Mouse (Mus musculus): ENCODE results near the gene Cand2. TPM values are rescaled to one million over a fixed set of nuclear protein-coding genes. Genes with fewer than 3 reads are reported as not detected.
A peak's percentile ranks its signal among the peaks of the same experiment; 100 is the strongest.
"Not testable (repeated sequence)": the region's sequence is repeated elsewhere in the genome, so short reads cannot be mapped to it uniquely, and the experiment has no call there.

Cand2 gene
- polyA plus RNA-seq, 1 experiment from 2014 or later = 17.2 TPM

DNA sequence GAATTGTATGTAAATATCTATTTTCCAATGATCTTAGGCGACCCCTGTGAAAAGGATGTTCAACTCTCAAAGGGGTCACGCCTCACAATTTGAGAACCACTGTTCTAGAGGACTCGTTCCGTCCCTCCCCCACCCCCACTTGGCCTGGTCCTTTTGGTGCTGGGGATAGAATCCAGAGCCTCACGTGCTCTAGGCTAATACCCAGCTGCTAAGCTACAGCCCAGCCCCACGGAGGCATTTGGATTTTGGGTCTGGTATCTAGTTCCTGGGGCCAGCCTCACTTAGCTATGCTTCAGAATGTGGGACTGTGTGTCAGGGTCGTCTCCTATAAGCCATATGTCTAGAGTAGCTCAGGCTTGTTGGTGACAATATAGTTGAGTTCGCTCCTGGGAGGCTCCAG lies 37.3 kb downstream of the Cand2 start:
- Histone ChIP-seq H3K36me3 (peaks cover 4% of the 10 kb centered on the region; the same call in 1 of the 2 replicates), H3K27ac (no peak overlapping the region), H3K4me2 (replicated peaks) (no peak overlapping the region), H3K4me3 (replicated peaks) (no peak overlapping the region), H3K9me3 (no peaks in the 10 kb centered on the region), H3K27me3 (replicated peaks) (no peaks in the 10 kb centered on the region), H3K4me1 (replicated peaks) (peaks cover 8% of the 10 kb centered on the region), H3K9ac (no peak overlapping the region)
- ATAC-seq = no peak
- WGBS = 65% methylated on average over 8 of the region's 8 CpGs

DNA sequence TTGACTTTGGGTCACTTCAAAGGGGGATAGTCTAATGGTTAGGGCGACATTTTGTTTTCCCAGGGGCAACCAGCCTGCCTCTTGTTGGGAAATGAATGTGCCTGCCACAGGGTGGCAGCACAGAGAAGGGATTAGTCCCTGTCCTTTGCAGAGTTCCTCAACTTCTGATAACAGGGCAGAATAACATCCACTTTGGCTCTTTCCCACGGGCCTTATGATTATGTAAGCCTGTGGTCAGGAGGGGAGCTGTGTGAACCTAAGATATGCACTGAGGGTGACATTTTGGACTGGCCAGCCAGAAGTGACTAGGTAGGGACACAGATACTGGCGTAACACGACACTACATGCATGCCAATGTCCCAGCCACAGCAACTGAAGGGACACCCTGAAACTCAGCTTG lies 39.8 kb downstream of the Cand2 start:
- no peaks in the 10 kb centered on the region for H3K36me3 ChIP-seq
- H3K4me1 ChIP-seq (replicated peaks) = no peaks in the 10 kb centered on the region; the same call in 1 of the 2 replicates
- peak; percentile 63 for ATAC-seq
- no peak overlapping the region for H3K4me2 ChIP-seq (replicated peaks)
- WGBS = 38% methylated on average over 4 of the region's 4 CpGs
- H3K9ac ChIP-seq = no peak overlapping the region
- no peak overlapping the region for H3K27ac ChIP-seq
- no peak overlapping the region for H3K4me3 ChIP-seq (replicated peaks)
- H3K9me3 ChIP-seq = no peaks in the 10 kb centered on the region
- H3K27me3 ChIP-seq (replicated peaks) = no peaks in the 10 kb centered on the region

DNA sequence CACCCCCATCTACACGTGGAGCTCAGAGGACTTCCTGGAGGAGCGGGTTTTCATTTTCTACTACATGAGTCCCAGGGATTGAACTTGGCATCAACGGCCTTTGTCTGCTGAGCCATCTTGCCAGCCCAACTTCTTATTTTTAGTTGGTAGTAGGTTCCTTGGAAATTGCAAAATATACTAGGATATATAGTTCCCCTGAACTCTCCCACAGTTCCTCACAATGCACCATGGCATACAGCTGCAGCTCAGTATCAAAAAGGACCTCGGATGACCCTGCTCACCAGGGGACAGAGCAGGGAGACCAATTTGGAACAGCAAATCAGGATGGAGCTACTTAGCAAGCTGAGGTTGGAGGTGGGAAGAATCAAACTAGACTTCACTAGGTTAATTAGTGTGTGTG lies 40.7 kb downstream of the Cand2 start:
- Histone ChIP-seq H3K4me1 (replicated peaks) (no peaks in the 10 kb centered on the region; the same call in 1 of the 2 replicates), H3K27ac (no peak overlapping the region), H3K27me3 (replicated peaks) (no peaks in the 10 kb centered on the region), H3K4me3 (replicated peaks) (no peak overlapping the region), H3K36me3 (no peaks in the 10 kb centered on the region), H3K9me3 (no peaks in the 10 kb centered on the region), H3K9ac (no peak overlapping the region), H3K4me2 (replicated peaks) (no peak overlapping the region)
- WGBS = 90% methylated on average over 4 of the region's 4 CpGs
- no peak for ATAC-seq

DNA sequence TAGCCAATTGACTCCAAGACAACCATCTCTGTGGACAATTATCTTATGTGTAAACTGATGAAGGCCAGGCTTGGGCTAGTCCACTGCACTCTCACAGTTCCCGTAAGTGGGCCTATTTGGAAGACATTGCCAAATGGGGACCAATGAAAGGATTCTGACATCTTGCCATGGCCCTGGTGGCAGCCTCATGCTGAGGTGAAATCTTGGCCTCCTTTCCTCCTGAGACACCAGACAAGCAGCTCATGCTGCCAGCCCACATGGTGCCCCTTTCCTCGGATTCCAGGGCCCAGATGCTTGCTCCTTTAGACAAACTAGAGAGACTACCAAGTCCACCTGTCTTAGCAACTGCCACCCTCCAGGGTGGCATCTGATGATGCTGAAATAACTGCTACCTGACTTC lies 43.8 kb downstream of the Cand2 start:
- Histone ChIP-seq H3K4me3 (replicated peaks) (no peak overlapping the region), H3K4me2 (replicated peaks) (no peak overlapping the region), H3K9me3 (no peaks in the 10 kb centered on the region), H3K27me3 (replicated peaks) (no peaks in the 10 kb centered on the region), H3K36me3 (no peaks in the 10 kb centered on the region), H3K27ac (no peak overlapping the region), H3K9ac (no peak overlapping the region), H3K4me1 (replicated peaks) (no peaks in the 10 kb centered on the region; the same call in 1 of the 2 replicates)
- WGBS = 76% methylated on average over 2 of the region's 2 CpGs
- no peak for ATAC-seq

DNA sequence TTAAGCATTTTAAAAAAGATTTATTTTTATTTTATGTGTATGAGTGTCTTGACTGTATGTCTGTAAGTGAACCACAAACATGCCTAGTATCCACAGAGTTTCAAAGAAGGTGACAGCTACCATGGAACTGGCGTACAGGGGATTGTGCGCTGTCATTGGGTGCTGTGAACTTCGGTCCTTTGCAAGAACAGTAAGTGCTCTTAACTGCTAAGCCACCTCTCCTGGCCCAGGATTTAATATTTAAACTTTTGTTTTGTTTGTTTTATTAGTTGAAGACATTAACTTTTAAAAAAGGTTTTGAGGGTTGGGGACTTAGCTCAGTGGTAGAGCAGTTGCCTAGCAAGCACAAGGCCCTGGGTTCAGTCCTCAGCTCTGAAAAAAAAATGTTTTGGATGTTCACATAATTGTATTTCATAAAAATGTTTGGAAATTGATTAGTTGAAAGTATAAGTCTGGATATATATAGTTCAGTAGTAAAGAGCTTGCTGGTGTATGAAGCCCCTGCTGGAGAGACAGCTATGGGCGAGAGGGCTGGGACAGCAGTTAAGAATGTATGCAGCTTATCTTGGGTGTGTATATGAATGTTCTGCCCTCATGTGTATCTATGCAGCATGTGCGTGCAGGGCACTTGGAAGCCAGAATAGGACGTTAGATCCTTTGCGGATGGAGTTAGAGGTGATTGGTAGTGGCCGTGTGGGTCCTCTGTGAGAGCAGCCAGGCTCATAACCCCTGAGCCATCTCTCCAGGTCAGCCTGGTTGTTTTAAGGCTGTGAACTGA lies 47.1 kb downstream of the Cand2 start:
- Histone ChIP-seq H3K4me3 (replicated peaks) (no peak overlapping the region), H3K9ac (no peak overlapping the region), H3K36me3 (no peaks in the 10 kb centered on the region), H3K4me1 (replicated peaks) (no peaks in the 10 kb centered on the region), H3K27me3 (replicated peaks) (no peaks in the 10 kb centered on the region), H3K27ac (no peak overlapping the region), H3K9me3 (no peaks in the 10 kb centered on the region), H3K4me2 (replicated peaks) (no peak overlapping the region)
- ATAC-seq = no peak
- WGBS = 79% methylated on average over 8 of the region's 8 CpGs

DNA sequence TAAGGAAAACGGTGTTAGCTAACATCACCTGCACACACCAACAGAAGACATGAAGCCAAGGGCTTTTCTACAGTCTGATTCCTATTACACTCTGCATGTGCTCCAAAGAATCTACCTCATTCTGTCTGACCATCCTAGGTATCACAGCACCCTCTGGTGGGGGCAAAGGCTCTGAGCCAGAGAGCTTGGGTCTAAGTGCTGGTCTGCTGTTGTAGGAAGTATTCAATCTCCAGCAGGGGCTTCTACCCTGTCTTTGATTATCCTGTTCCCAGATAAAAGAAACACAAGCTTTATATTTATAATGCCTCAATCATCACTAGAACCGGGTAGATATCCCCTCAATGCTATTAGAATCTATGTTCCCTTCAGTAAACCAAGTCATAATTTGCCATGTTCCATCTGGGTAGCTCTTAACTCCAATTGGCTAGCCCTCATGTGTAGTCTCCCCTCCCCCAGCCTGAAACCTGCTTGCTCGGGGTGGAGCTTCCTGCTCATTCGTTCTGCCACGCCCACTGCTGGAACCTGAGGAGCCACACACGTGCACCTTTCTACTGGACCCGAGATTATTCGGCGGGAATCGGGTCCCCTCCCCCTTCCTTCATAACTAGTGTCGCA lies 49.6 kb downstream of the Cand2 start:
- H3K27me3 ChIP-seq (replicated peaks); H3K36me3 ChIP-seq; H3K4me1 ChIP-seq (replicated peaks); H3K9ac ChIP-seq; H3K4me3 ChIP-seq (replicated peaks); H3K9me3 ChIP-seq: not testable (repeated sequence)
- Histone ChIP-seq H3K27ac (peak overlapping the region; percentile 44; the same call in 1 of the 2 replicates), H3K4me2 (replicated peaks) (peak overlapping the region; percentile 40)
- 2% methylated on average over 6 of the region's 11 CpGs for WGBS
- peak; percentile 99 for ATAC-seq

DNA sequence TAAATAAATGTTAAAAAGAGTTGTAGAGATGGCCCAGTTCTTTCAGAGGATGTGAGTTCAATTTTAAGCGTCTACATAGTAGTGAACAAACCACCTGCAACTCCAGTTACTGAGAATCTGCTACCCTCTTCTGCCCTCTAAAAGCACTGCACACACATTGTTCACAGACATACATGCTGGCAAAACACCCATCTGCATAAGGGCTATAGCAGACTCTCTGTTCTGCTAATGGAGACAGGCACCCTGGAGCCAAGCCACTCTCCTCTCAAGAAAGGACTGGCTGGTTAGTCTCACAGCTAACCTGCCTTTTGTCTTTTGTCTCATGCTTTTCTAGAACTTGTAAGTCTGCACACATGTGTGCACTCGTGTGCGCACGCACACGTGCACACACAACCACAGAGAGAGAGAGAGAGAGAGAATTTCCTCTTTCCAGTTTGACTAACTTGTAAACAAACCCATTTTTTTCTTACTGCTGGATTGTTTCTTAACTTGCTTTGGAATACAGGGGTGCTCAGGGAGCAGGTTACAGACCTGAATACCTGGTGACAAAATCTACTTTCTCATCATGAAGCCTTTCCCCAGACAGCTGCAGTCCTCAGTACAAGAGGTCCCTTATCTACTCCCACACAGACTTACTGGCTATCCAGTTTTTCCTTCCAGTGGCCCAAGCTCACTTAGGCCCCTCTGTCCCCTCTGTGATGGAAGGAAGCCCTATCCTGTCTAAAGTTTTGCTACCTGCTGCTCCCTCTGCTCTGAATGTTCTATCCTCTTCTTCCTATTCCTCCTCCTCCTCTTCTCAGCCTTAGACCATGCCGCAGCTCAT lies 56.7 kb downstream of the Cand2 start:
- Histone ChIP-seq H3K4me2 (replicated peaks) (no peak overlapping the region), H3K9me3 (no peaks in the 10 kb centered on the region), H3K9ac (no peak overlapping the region), H3K27ac (no peak overlapping the region), H3K4me1 (replicated peaks) (no peaks in the 10 kb centered on the region), H3K27me3 (replicated peaks) (no peaks in the 10 kb centered on the region), H3K4me3 (replicated peaks) (no peak overlapping the region), H3K36me3 (no peaks in the 10 kb centered on the region)
- peak; percentile 23; the same call in 1 of the 2 replicates for ATAC-seq
- 84% methylated on average over 6 of the region's 6 CpGs for WGBS

DNA sequence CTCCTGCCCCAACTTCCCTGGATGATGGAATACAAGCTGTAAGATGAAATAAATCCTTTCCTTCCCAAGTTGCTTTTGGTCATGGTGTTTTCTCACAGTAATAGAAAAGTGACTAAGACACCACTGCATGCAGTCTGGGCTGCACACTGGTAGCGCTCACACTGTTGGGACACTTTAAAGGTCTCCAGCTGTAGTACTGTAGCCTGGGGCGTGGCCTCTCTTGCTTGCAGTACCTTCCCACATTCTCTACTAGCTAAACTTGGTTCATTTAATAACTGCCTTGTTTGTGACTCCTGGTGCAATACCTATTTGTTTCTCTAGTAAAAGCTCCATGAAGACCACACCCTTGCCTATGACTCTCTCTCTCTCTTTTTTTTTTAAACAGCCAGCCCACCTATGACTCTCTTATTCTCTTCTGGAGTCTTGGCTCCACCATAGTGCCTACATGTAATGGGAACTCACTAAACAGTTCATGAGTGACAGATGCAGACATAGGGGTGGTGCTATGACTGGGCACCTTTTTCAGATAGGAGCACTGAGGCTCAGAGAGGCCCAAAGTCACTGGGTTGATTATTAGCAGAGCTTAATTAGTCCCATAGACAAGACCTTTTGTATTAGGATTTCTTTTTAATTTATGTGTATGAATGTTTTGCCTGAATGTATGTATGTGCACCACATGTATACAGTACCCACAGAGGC lies 58.0 kb downstream of the Cand2 start:
- WGBS = 81% methylated on average over 2 of the region's 2 CpGs

DNA sequence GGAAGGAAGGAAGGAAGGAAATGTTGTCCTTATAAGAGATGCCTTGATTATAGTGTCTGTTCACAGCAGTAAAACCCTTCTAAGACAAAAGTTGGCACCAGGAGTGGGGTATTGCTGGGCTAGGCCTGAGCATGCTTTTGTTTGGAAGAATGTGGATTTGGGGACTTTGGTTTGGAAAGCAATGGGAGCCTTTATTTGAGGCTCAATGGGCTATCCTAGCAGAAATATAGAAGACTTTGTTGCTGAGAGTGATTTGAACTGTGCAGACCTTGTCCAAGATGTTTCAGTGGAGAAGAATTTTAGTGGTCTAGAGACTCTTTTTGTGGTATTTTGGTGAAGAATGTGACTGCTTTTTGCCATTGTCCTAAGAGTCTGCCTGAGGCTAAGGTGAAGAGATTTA lies 59.5 kb downstream of the Cand2 start:
- Histone ChIP-seq H3K9me3 (no peaks in the 10 kb centered on the region), H3K27me3 (replicated peaks) (no peaks in the 10 kb centered on the region), H3K4me1 (replicated peaks) (no peaks in the 10 kb centered on the region; the same call in 1 of the 2 replicates), H3K4me3 (replicated peaks) (no peak overlapping the region), H3K27ac (no peak overlapping the region), H3K36me3 (no peaks in the 10 kb centered on the region), H3K4me2 (replicated peaks) (no peak overlapping the region), H3K9ac (no peak overlapping the region)
- ATAC-seq = no peak

More for the DNA sequence above, 58.0 kb downstream of the Cand2 start:
- Histone ChIP-seq H3K9ac (no peak overlapping the region), H3K27ac (no peak overlapping the region), H3K27me3 (replicated peaks) (no peaks in the 10 kb centered on the region), H3K4me2 (replicated peaks) (no peak overlapping the region), H3K4me1 (replicated peaks) (no peaks in the 10 kb centered on the region), H3K4me3 (replicated peaks) (no peak overlapping the region), H3K36me3 (no peaks in the 10 kb centered on the region), H3K9me3 (no peaks in the 10 kb centered on the region)
- no peak for ATAC-seq

DNA sequence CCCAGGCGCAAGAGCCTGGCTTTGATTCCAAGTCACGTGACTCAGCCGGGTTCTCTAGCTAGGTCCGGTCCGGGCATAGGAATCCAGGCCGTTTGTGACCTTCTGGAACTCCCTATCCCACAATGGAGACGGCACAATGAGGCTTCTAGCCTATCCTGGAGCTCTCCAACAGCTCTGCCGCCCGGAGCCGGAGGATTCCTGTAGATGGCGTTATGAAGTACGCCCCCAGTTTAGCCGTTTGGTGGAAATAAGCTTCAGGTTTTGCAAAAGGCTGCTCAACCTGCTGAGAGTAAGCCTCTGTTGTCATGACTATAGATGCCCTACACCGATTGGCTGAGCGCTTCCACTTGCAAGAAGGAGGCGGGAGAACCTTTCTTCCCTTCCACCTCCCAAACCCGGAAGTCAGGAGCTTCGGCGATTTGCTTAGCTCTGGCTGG lies 63.8 kb downstream of the Cand2 start, which contains the start of gene Efcab12:
TSS of gene Efcab12 (minus strand) at position 252 of the 437 bp plus-strand sequence.
- ATAC-seq = peak; percentile 96

DNA sequence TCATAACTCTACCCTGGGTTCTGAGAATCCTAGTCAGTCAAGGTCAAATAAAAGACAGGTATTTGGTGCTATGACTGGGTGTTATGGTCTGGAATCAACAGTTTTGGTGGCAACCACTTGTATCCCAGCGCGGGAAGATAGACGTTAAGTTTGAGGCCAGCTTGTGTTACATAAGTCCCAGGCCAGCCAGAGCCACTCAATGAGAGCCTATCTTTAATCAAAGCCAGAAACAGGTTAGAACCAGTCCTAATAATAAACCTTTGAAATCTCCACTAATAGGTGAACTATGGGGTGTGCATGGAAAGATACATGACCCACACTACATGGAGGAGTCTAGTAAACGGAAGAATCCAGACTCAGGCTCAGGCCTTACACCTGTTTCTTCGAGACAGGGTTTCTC lies 64.4 kb downstream of the Cand2 start:
- H3K4me2 ChIP-seq (replicated peaks) = peak overlapping the region; percentile 82
- no peaks in the 10 kb centered on the region for H3K27me3 ChIP-seq (replicated peaks)
- H3K4me3 ChIP-seq (replicated peaks) = no peak overlapping the region; the same call in 1 of the 2 replicates
- WGBS = 62% methylated on average over 5 of the region's 5 CpGs
- peaks cover 3% of the 10 kb centered on the region; the same call in 1 of the 2 replicates for H3K36me3 ChIP-seq
- no peak overlapping the region for H3K9ac ChIP-seq
- H3K4me1 ChIP-seq (replicated peaks) = no peaks in the 10 kb centered on the region; the same call in 1 of the 2 replicates
- peak; percentile 28; the same call in 1 of the 2 replicates for ATAC-seq
- H3K27ac ChIP-seq = no peak overlapping the region
- no peaks in the 10 kb centered on the region for H3K9me3 ChIP-seq

More for the DNA sequence above, 63.8 kb downstream of the Cand2 start, which contains the start of gene Efcab12:
- Histone ChIP-seq H3K27me3 (replicated peaks) (no peaks in the 10 kb centered on the region), H3K4me1 (replicated peaks) (no peaks in the 10 kb centered on the region; the same call in 1 of the 2 replicates), H3K27ac (peak within 1 kb of the TSS; percentile 41; the same call in 1 of the 2 replicates), H3K4me2 (replicated peaks) (peak within 1 kb of the TSS; percentile 82), H3K4me3 (replicated peaks) (peak within 1 kb of the TSS; percentile 35), H3K9ac (peak within 1 kb of the TSS; percentile 33; the same call in 1 of the 2 replicates), H3K36me3 (no peaks in the 10 kb centered on the region), H3K9me3 (no peaks in the 10 kb centered on the region)
- 2% methylated on average over 19 of the region's 19 CpGs for WGBS
